Mouse (Mus musculus) left cerebral cortex, postnatal 10 days (tissue): ENCODE measurements at regions not wholly inside any gene's neighbourhood (a gene's known extent, or its start where the extent isn't known, plus 50 kb on each side); places are given as distances from the start of the nearest gene placed in this dataset.
"Not testable (repeated sequence)": the region's sequence is repeated elsewhere in the genome, so short reads cannot be mapped to it uniquely, and the experiment has no call there.

ENCODE experiments used
- DNase-seq, 2 experiments: peaks; one replicate each; pipeline ENCODE4 v3.0.0; 2021 to 2022; ENCODE audit warnings: low spot score in 2 of 2, mixed read lengths in 1 of 2; ENCODE audit errors: extremely low spot score in 1 of 2
- intact Hi-C: fragments of 180-260 bp; cut with DNase I; formaldehyde crosslinking; loops from one replicate; pipeline ENCODE4 v1.15.1; 2025

- intact Hi-C loops, DNase-seq: not testable (repeated sequence)
These were observed 193.9 kb upstream of the Kcnmb2 start for GRCm38 (mm10) chr3:31708367-31708766.

GRCm38 (mm10) chr3:31741289-31741688, 161.0 kb upstream of the Kcnmb2 start:
- DNase-seq: peak in 1 of 2 experiments; percentile 0
- intact Hi-C loops: no loop called here

GRCm38 (mm10) chr3:31755881-31756280, 146.4 kb upstream of the Kcnmb2 start:
- intact Hi-C loops: no loop called here
- no peak for DNase-seq

DNA sequence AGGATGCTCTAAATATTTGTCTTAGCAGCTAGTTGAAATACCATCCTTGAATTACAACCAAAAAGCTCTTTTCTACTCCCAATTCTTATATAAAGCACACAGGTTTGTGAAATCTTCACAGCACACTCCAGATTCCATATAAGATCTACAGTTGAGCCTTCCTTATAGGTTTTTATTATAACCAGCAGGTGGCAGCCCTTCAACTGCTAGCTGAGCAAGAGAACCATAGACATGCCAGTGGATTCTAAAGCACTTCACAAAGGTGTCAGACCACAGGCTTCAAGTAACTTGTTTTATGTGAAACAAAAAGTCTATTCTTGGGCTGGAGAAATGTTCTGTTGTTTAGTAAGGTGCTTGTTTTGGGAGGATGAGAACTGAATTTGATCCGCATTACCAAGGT, 133.1 kb upstream of the Kcnmb2 start:
- peak in 1 of 2 experiments; percentile 36 for DNase-seq

GRCm38 (mm10) chr3:31790342-31790970, 111.9 kb upstream of the Kcnmb2 start:
- DNase-seq: peak; percentile 43 to 46
- intact Hi-C loops: loop anchor here (1.0 to 5.0 kb wide), 2 partner anchors 527 to 717 kb away; no protein-coding TSS in a partner anchor

More for the DNA sequence above, 133.1 kb upstream of the Kcnmb2 start:
- intact Hi-C loops: no loop called here

GRCm38 (mm10) chr3:31793466-31794040, 108.8 kb upstream of the Kcnmb2 start:
- DNase-seq: peak in 1 of 2 experiments; percentile 25
- intact Hi-C loops: loop anchor here (5.0 kb wide), 1 partner anchor 714 kb away; no protein-coding TSS in a partner anchor

GRCm38 (mm10) chr3:31796621-31797020, 105.7 kb upstream of the Kcnmb2 start:
- no peak for DNase-seq
- intact Hi-C loops: no loop called here

GRCm38 (mm10) chr3:31799192-31799591, 103.1 kb upstream of the Kcnmb2 start:
- DNase-seq: no peak
- intact Hi-C loops: no loop called here

- intact Hi-C loops: no loop called here
- DNase-seq: no peak
These were observed 98.3 kb upstream of the Kcnmb2 start for GRCm38 (mm10) chr3:31804038-31804437.

GRCm38 (mm10) chr3:31807741-31808140, 94.6 kb upstream of the Kcnmb2 start:
- no peak for DNase-seq
- intact Hi-C loops: no loop called here

DNA sequence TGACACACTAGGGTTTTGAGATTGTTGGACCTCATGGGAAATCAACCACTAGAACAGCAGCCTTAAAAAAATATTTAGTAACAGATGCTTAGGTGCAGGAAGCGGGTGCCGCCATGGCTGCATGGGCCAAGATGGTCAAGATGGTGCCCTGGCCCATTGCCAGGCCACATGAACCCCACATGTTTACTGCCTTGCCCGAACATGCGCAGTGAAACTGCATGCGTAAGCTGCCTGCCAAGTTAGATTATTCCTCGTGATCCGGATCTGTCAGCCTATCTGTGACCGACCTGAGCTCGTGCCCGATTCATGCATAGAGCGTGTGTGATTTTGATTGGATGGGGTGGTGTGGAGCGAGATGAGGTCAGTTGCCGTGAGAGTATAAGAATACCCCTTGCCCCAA, 93.2 kb upstream of the Kcnmb2 start:
- intact Hi-C loops, DNase-seq: not testable (repeated sequence)

DNA sequence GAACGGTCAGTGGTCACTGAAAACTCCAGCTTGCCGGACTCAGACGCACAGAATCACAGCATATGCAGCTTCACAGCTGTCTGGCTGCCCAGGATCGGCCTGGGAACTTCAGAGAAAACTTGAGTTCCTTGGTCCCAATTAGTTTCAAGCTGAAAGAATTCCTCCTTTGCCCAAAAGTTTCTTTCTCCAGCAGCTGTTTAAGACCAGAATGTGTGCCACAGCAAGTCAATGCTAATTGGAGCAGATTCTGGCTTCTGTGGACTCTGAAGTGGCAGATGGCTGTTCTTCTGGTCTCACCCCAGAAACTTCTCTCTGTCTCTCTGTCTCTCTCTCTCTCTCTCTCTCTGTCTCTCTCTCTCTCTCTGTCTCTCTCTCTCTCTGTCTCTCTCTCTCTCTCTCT, 91.1 kb upstream of the Kcnmb2 start:
- no peak for DNase-seq
- intact Hi-C loops: no loop called here

DNA sequence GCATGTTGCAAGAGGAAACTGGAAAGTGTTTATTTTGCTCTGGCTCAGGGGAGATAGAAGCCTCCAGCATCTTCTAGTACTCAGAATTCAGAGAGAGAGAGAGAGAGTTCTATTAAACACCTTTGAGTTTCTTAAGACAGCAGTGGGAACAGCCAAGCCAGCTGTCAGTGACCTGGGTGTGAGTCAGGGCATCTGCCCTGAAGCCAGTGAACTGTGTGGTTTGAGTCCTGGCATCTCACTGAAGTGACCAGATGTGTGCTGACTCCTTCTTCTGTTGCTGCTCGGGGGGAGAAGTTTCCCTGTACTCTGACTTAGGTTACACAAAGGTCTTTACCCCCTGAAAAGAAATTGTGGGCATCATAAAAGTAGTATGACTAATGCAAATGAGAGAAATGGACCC, 70.4 kb upstream of the Kcnmb2 start:
- intact Hi-C loops: no loop called here
- no peak for DNase-seq

- intact Hi-C loops: no loop called here
- DNase-seq: peak in 1 of 2 experiments; percentile 27
These were observed 61.1 kb upstream of the Kcnmb2 start for GRCm38 (mm10) chr3:31841253-31841652.

DNA sequence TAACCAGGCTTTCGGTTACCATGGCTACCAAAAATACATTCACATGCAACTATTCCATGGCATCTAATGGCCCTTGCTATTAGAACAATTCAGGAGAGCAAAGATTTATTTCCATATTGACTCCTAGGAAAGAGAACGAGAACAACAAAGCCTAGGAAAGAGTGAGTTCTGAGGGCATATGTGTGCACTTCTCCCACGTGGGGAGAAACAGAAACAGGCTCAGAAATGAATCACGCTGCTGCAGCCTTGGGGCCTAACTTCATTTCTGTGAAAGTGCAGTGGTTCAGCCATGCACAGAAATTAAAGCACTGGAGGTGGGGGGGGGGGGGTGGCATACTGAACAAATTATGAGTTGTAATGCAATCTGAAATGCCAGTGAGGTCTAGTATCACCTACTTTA, 55.2 kb upstream of the Kcnmb2 start:
- intact Hi-C loops: no loop called here
- no peak for DNase-seq
